Mouse (Mus musculus) heart, adult 2 months (tissue): ENCODE measurements around the gene Cfap97.

Experiments
- CTCF ChIP-seq: fragments of 200-600 bp; IDR thresholded peaks from 2 replicates; pipeline ENCODE4 v1.8.1; 2022; ENCODE audit warnings: antibody characterized with exemption, mild to moderate bottlenecking, moderate library complexity
- EP300 ChIP-seq: fragments of 200-500 bp; IDR thresholded peaks from 2 replicates; pipeline ENCODE4 v1.6.1; 2011; ENCODE audit warnings: low read depth, low read length, control low read depth; ENCODE audit not compliant: insufficient read depth

GRCm38 (mm10) chr8:46130426-46130825 is 21.1 kb upstream of the Cfap97 start:
- TF ChIP-seq EP300 (no peak), CTCF (no peak)
